Mouse (Mus musculus): ENCODE measurements around the gene Rasgrp2. TPM values are rescaled to one million over a fixed set of nuclear protein-coding genes. Genes with fewer than 3 reads are reported as not detected.

Rasgrp2 gene
- total and polyA plus RNA-seq, 2 experiments from 2014 or later, result 150 to 170 TPM

- no peak for TF ChIP-seq CTCF (IDR thresholded peaks at IDR 0.05; ENCODE audit: low read depth)
- Histone ChIP-seq H3K4me3 (ENCODE audit: low read depth, low read length) (no peak overlapping the region), H3K9ac (0 out of 2 replicates have a peak overlapping the region, but pooled peaks have one; percentile 0), H3K4me2 (ENCODE audit: low read depth) (peak overlapping the region; percentile 31), H3K36me3 (ENCODE audit: insufficient read depth) (no peaks in the 10 kb centered on the region), H3K27me3 (ENCODE audit: insufficient read depth, low read length) (no peaks in the 10 kb centered on the region), H3K4me1 (ENCODE audit: insufficient read depth) (peaks cover 48% of the 10 kb centered on the region), H3K9me3 (ENCODE audit: low read length) (no peaks in the 10 kb centered on the region), H3K27ac (ENCODE audit: low read depth, low read length) (peak overlapping the region; percentile 68)
- ATAC-seq (no peak), DNase-seq (no peak)
- 27% methylated on average over 7 of the region's 7 CpGs for WGBS
Observed at GRCm38 (mm10) chr19:6446736-6447437, 47.7 kb downstream of the Rasgrp2 start.

DNA sequence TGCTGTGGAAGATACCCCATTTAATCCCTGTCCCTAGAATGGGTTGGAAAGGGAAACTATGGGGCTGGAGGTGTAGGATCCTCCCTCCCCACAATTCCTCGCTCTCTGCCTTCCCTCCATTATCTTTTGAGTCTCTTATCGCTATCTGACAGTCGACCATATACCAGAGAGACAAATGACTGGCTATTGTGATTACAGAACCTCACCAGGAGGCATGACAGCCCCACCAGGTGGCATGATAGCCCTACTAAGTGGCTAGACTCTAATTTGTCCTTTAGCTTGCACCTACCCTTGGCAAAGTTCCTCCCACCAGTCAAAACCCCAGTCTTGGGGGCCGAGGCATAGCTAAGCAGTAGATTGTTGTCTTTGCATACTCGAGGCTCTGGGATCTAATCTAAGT lies 49.6 kb downstream of the Rasgrp2 start:
- Histone ChIP-seq H3K4me2 (ENCODE audit: low read depth) (peak overlapping the region; percentile 38), H3K27me3 (ENCODE audit: insufficient read depth, low read length) (no peaks in the 10 kb centered on the region), H3K27ac (ENCODE audit: low read depth, low read length) (peak overlapping the region; percentile 77), H3K36me3 (ENCODE audit: insufficient read depth) (no peaks in the 10 kb centered on the region), H3K9ac (peak overlapping the region; percentile 28; the same call in 1 of the 2 replicates), H3K4me3 (ENCODE audit: low read depth, low read length) (no peak overlapping the region), H3K4me1 (ENCODE audit: insufficient read depth) (peaks cover 53% of the 10 kb centered on the region), H3K9me3 (ENCODE audit: low read length) (no peaks in the 10 kb centered on the region)
- WGBS, result 52% methylated on average over 5 of the region's 5 CpGs
- ATAC-seq, result no peak
- TF ChIP-seq CTCF (IDR thresholded peaks at IDR 0.05; ENCODE audit: low read depth), result no peak
- no peak for DNase-seq

- no peak overlapping the region for H3K27ac ChIP-seq (ENCODE audit: low read depth, low read length)
- H3K4me3 ChIP-seq (ENCODE audit: low read depth, low read length), result no peak overlapping the region
- no peaks in the 10 kb centered on the region for H3K9me3 ChIP-seq (ENCODE audit: low read length)
- TF ChIP-seq CTCF (IDR thresholded peaks at IDR 0.05; ENCODE audit: low read depth), result no peak
- no peaks in the 10 kb centered on the region; the same call in 1 of the 2 replicates for H3K36me3 ChIP-seq (ENCODE audit: insufficient read depth)
- no peak overlapping the region for H3K9ac ChIP-seq
- no peak overlapping the region for H3K4me2 ChIP-seq (ENCODE audit: low read depth)
- H3K4me1 ChIP-seq (ENCODE audit: insufficient read depth), result peaks cover 53% of the 10 kb centered on the region
- DNase-seq, result no peak
- H3K27me3 ChIP-seq (ENCODE audit: insufficient read depth, low read length), result no peaks in the 10 kb centered on the region
- 74% methylated on average over 7 of the region's 7 CpGs for WGBS
- no peak for ATAC-seq
Observed at GRCm38 (mm10) chr19:6449841-6450240, 50.7 kb downstream of the Rasgrp2 start.

- Histone ChIP-seq H3K27ac (ENCODE audit: low read depth, low read length) (peak overlapping the region; percentile 81), H3K4me3 (ENCODE audit: low read depth, low read length) (no peak overlapping the region), H3K36me3 (ENCODE audit: insufficient read depth) (peaks cover 16% of the 10 kb centered on the region), H3K27me3 (ENCODE audit: insufficient read depth, low read length) (no peaks in the 10 kb centered on the region), H3K9ac (0 out of 2 replicates have a peak overlapping the region, but pooled peaks have one; percentile 33), H3K4me1 (ENCODE audit: insufficient read depth) (peaks cover 34% of the 10 kb centered on the region), H3K9me3 (ENCODE audit: low read length) (no peaks in the 10 kb centered on the region), H3K4me2 (ENCODE audit: low read depth) (no peak overlapping the region)
- TF ChIP-seq CTCF (IDR thresholded peaks at IDR 0.05; ENCODE audit: low read depth), result peak; percentile 88
- ATAC-seq (peak; percentile 90), DNase-seq (peak; percentile 89)
- 14% methylated on average over 6 of the region's 6 CpGs for WGBS
Observed at GRCm38 (mm10) chr19:6452030-6452494, 52.9 kb downstream of the Rasgrp2 start.

GRCm38 (mm10) chr19:6452672-6453310 lies 53.7 kb downstream of the Rasgrp2 start:
- DNase-seq (no peak), ATAC-seq (no peak)
- H3K27me3 ChIP-seq (ENCODE audit: insufficient read depth, low read length), result no peaks in the 10 kb centered on the region
- no peaks in the 10 kb centered on the region for H3K9me3 ChIP-seq (ENCODE audit: low read length)
- H3K36me3 ChIP-seq (ENCODE audit: insufficient read depth), result peaks cover 22% of the 10 kb centered on the region
- H3K4me2 ChIP-seq (ENCODE audit: low read depth), result no peak overlapping the region
- 50% methylated on average over 9 of the region's 9 CpGs for WGBS
- H3K4me3 ChIP-seq (ENCODE audit: low read depth, low read length), result no peak overlapping the region
- peaks cover 29% of the 10 kb centered on the region for H3K4me1 ChIP-seq (ENCODE audit: insufficient read depth)
- H3K27ac ChIP-seq (ENCODE audit: low read depth, low read length), result peak overlapping the region; percentile 41
- TF ChIP-seq CTCF (IDR thresholded peaks at IDR 0.05; ENCODE audit: low read depth), result no peak
- H3K9ac ChIP-seq, result no peak overlapping the region

- Histone ChIP-seq H3K27ac (ENCODE audit: low read depth, low read length) (peak overlapping the region; percentile 41), H3K27me3 (ENCODE audit: insufficient read depth, low read length) (no peaks in the 10 kb centered on the region), H3K36me3 (ENCODE audit: insufficient read depth) (peaks cover 28% of the 10 kb centered on the region), H3K4me3 (ENCODE audit: low read depth, low read length) (no peak overlapping the region), H3K4me1 (ENCODE audit: insufficient read depth) (peaks cover 23% of the 10 kb centered on the region), H3K9me3 (ENCODE audit: low read length) (no peaks in the 10 kb centered on the region), H3K4me2 (ENCODE audit: low read depth) (no peak overlapping the region), H3K9ac (no peak overlapping the region)
- 61% methylated on average over 8 of the region's 8 CpGs for WGBS
- DNase-seq, result peak; percentile 63
- peak; percentile 32 for ATAC-seq
- no peak for TF ChIP-seq CTCF (IDR thresholded peaks at IDR 0.05; ENCODE audit: low read depth)
Observed at GRCm38 (mm10) chr19:6453349-6453748, 54.2 kb downstream of the Rasgrp2 start.

All from forebrain, postnatal 0 days (tissue).